Mouse (Mus musculus) embryonic facial prominence, embryonic 14.5 days (tissue): Measurements from ENCODE around the gene Cplane1. TPM values are rescaled to one million over a fixed set of nuclear protein-coding genes. Genes with fewer than 3 reads are reported as not detected.

Source experiments
- ATAC-seq: fragments of 200-750 bp; cut with Nextera tagmentation; 2 replicates; pipeline ENCODE4 v1.8.0; 2017; ENCODE audit warnings: low read depth, moderate number of reproducible peaks, moderate TSS enrichment
- DNase-seq: peaks from one replicate; pipeline ENCODE4 v3.0.0-alpha.2; 2015; ENCODE audit warnings: low spot score
- H3K27ac ChIP-seq: fragments of 300-500 bp; sonication (generic); replicated peaks from 2 replicates; pipeline ENCODE4 v1.5.1; 2014; ENCODE audit warnings: low read depth, mild to moderate bottlenecking, low read length, moderate library complexity
- H3K27me3 ChIP-seq: fragments of 300-500 bp; sonication (generic); replicated peaks from 2 replicates; pipeline ENCODE4 v1.6.1; 2014; ENCODE audit warnings: low read length; ENCODE audit not compliant: control insufficient read depth, insufficient read depth
- H3K36me3 ChIP-seq: fragments of 300-500 bp; sonication (generic); 2 replicates; pipeline ENCODE4 v1.6.1; 2014; ENCODE audit warnings: low read length, mixed read lengths; ENCODE audit not compliant: control insufficient read depth, insufficient read depth
- H3K4me1 ChIP-seq: fragments of 300-500 bp; sonication (generic); 2 replicates; pipeline ENCODE4 v1.6.1; 2014; ENCODE audit warnings: antibody characterized with exemption, low read length; ENCODE audit not compliant: control insufficient read depth, insufficient read depth
- H3K4me2 ChIP-seq: fragments of 300-500 bp; sonication (generic); 2 replicates; pipeline ENCODE4 v1.6.1; 2014; ENCODE audit warnings: low read depth, mild to moderate bottlenecking, low read length, moderate library complexity, mixed read lengths
- H3K4me3 ChIP-seq: fragments of 300-500 bp; sonication (generic); 2 replicates; pipeline ENCODE4 v1.5.1; 2014; ENCODE audit warnings: low read depth, mild to moderate bottlenecking, low read length
- H3K9ac ChIP-seq: fragments of 300-500 bp; sonication (generic); 2 replicates; pipeline ENCODE4 v1.6.1; 2014; ENCODE audit warnings: low read depth, mild to moderate bottlenecking, low read length, moderate library complexity, mixed read lengths
- H3K9me3 ChIP-seq: fragments of 300-500 bp; sonication (generic); 2 replicates; pipeline ENCODE4 v1.6.1; 2016; ENCODE audit warnings: low read length; ENCODE audit not compliant: control insufficient read depth
- WGBS: fragments of 180-500 bp; shearing (Covaris S2); extraction: QIAGEN DNeasy Blood & Tissue Kit; methylation state at CpG from one replicate; pipeline ENCODE4 v1.1.7; 2014; 5-methylcytosine and 5-hydroxymethylcytosine counted together
- polyA plus RNA-seq: library from polyadenylated mRNA; unstranded; fragments of >200 nt; fragmentation: Nextera tagmentation; extraction: Ambion mirVana; gene quantifications from 2 replicates; pipeline ENCODE4 v1.2.1, GENCODE M21; 2014

The Cplane1 gene
- polyA plus RNA-seq, 1 experiment from 2014 or later, result 9.4 TPM

GRCm38 (mm10) chr15:8279320-8279779 is 110.4 kb downstream of the Cplane1 start:
- H3K36me3 ChIP-seq, result no peaks in the 10 kb centered on the region
- H3K27me3 ChIP-seq, result no peaks in the 10 kb centered on the region
- WGBS, result 31% methylated on average over 17 of the region's 17 CpGs
- no peaks in the 10 kb centered on the region for H3K9me3 ChIP-seq
- H3K4me2 ChIP-seq, result peak overlapping the region; percentile 61
- H3K4me3 ChIP-seq, result peak overlapping the region; percentile 41
- DNase-seq, result peak; percentile 32
- ATAC-seq, result peak; percentile 82
- H3K27ac ChIP-seq, result peak overlapping the region; percentile 21; the same call in 1 of the 2 replicates
- no peaks in the 10 kb centered on the region for H3K4me1 ChIP-seq
- peak overlapping the region; percentile 60 for H3K9ac ChIP-seq

GRCm38 (mm10) chr15:8279929-8280610 is 111.2 kb downstream of the Cplane1 start:
- Histone ChIP-seq H3K9me3 (no peaks in the 10 kb centered on the region), H3K4me3 (peak overlapping the region; percentile 41), H3K4me1 (no peaks in the 10 kb centered on the region)

GRCm38 (mm10) chr15:8281701-8282100 is 112.8 kb downstream of the Cplane1 start:
- Histone ChIP-seq H3K9me3 (no peaks in the 10 kb centered on the region), H3K27ac (no peak overlapping the region), H3K4me3 (no peak overlapping the region), H3K27me3 (no peaks in the 10 kb centered on the region), H3K9ac (no peak overlapping the region), H3K36me3 (no peaks in the 10 kb centered on the region), H3K4me2 (no peak overlapping the region), H3K4me1 (no peaks in the 10 kb centered on the region)
- DNase-seq (no peak), ATAC-seq (no peak)
- WGBS, result 76% methylated on average over 7 of the region's 7 CpGs

More at GRCm38 (mm10) chr15:8279929-8280610, 111.2 kb downstream of the Cplane1 start:
- peak overlapping the region; percentile 27; the same call in 1 of the 2 replicates for H3K9ac ChIP-seq
- H3K27ac ChIP-seq, result no peak overlapping the region
- no peaks in the 10 kb centered on the region for H3K36me3 ChIP-seq
- WGBS, result 53% methylated on average over 20 of the region's 20 CpGs
- DNase-seq (peak; percentile 50), ATAC-seq (peak; percentile 72; the same call in 1 of the 2 replicates)
- H3K4me2 ChIP-seq, result peak overlapping the region; percentile 61
- H3K27me3 ChIP-seq, result no peaks in the 10 kb centered on the region

GRCm38 (mm10) chr15:8282155-8282554 is 113.2 kb downstream of the Cplane1 start:
- Histone ChIP-seq H3K27me3 (no peaks in the 10 kb centered on the region), H3K4me3 (no peak overlapping the region), H3K9ac (no peak overlapping the region), H3K4me2 (no peak overlapping the region), H3K27ac (no peak overlapping the region), H3K36me3 (no peaks in the 10 kb centered on the region), H3K4me1 (no peaks in the 10 kb centered on the region), H3K9me3 (no peaks in the 10 kb centered on the region)
- DNase-seq (no peak), ATAC-seq (no peak)
- 90% methylated on average over 2 of the region's 2 CpGs for WGBS

GRCm38 (mm10) chr15:8291251-8291650 is 122.3 kb downstream of the Cplane1 start:
- Histone ChIP-seq H3K4me3 (no peak overlapping the region), H3K4me1 (no peaks in the 10 kb centered on the region), H3K9ac (no peak overlapping the region), H3K9me3 (no peaks in the 10 kb centered on the region), H3K4me2 (no peak overlapping the region), H3K36me3 (peaks cover 59% of the 10 kb centered on the region), H3K27ac (no peak overlapping the region), H3K27me3 (no peaks in the 10 kb centered on the region)
- DNase-seq, result no peak
- WGBS, result 93% methylated on average over 14 of the region's 14 CpGs
- ATAC-seq, result no peak

GRCm38 (mm10) chr15:8294150-8294549 is 125.2 kb downstream of the Cplane1 start:
- no peak for ATAC-seq
- Histone ChIP-seq H3K4me2 (no peak overlapping the region), H3K9ac (no peak overlapping the region), H3K27ac (no peak overlapping the region), H3K9me3 (no peaks in the 10 kb centered on the region), H3K4me1 (no peaks in the 10 kb centered on the region), H3K27me3 (no peaks in the 10 kb centered on the region), H3K36me3 (peaks cover 85% of the 10 kb centered on the region), H3K4me3 (no peak overlapping the region)
- 89% methylated on average over 6 of the region's 6 CpGs for WGBS
- no peak for DNase-seq

GRCm38 (mm10) chr15:8302944-8303343 is 134.0 kb downstream of the Cplane1 start:
- Histone ChIP-seq H3K27ac (no peak overlapping the region), H3K4me2 (no peak overlapping the region), H3K4me1 (no peaks in the 10 kb centered on the region), H3K9me3 (no peaks in the 10 kb centered on the region), H3K27me3 (no peaks in the 10 kb centered on the region), H3K4me3 (no peak overlapping the region), H3K9ac (no peak overlapping the region), H3K36me3 (peaks cover 85% of the 10 kb centered on the region)
- DNase-seq (no peak), ATAC-seq (no peak)
- WGBS, result 93% methylated on average over 10 of the region's 10 CpGs

GRCm38 (mm10) chr15:8305474-8305873 is 136.6 kb downstream of the Cplane1 start:
- no peak for ATAC-seq
- Histone ChIP-seq H3K36me3 (peaks cover 81% of the 10 kb centered on the region), H3K27ac (no peak overlapping the region), H3K9ac (no peak overlapping the region), H3K4me1 (no peaks in the 10 kb centered on the region), H3K27me3 (no peaks in the 10 kb centered on the region), H3K4me2 (no peak overlapping the region), H3K4me3 (no peak overlapping the region), H3K9me3 (no peaks in the 10 kb centered on the region)
- 89% methylated on average over 1 of the region's 1 CpGs for WGBS
- no peak for DNase-seq

- Histone ChIP-seq H3K4me1 (no peaks in the 10 kb centered on the region), H3K27me3 (no peaks in the 10 kb centered on the region), H3K27ac (no peak overlapping the region), H3K9me3 (no peaks in the 10 kb centered on the region), H3K36me3 (peaks cover 52% of the 10 kb centered on the region), H3K4me2 (no peak overlapping the region), H3K4me3 (no peak overlapping the region), H3K9ac (no peak overlapping the region)
- ATAC-seq (no peak), DNase-seq (no peak)
- 81% methylated on average over 4 of the region's 4 CpGs for WGBS
These were observed 148.5 kb downstream of the Cplane1 start for GRCm38 (mm10) chr15:8317381-8317780.
